Comparison of ENCODE assay signal across 8 mouse cellular contexts in genomic region chr2:73584645-73585346, GRCm38 (mm10). TPM values are rescaled to one million over a fixed set of nuclear protein-coding genes. Genes with fewer than 3 reads are reported as not detected.
DNase-seq lines count a peak whose midpoint lies in the region; ATAC-seq and TF ChIP-seq lines count a peak whose summit lies in the region.

No protein-coding gene starts in this region.

- peak; percentile 62 for DNase-seq in CH12.LX (ENCODE audit: extremely low read depth)
- peak; percentile 40 for DNase-seq in fibroblast of lung, adult 2 months (ENCODE audit: low read depth)
- peak; percentile 87 for DNase-seq in kidney, postnatal 14 days
- DNase-seq in urinary bladder, adult 18-20 months (ENCODE audit: low spot score in 2 of 2): peak; percentile 52 to 57

- peaks cover 2 to 7% of the 10 kb centered on the region in 2 experiments; a peak in 1 of 4 replicates for H3K4me1 ChIP-seq in CH12.LX (ENCODE audit: control insufficient read depth in 1 of 2, insufficient read depth in 2 of 2)
- H3K4me1 ChIP-seq in bone marrow macrophage, adult 2 months (ENCODE audit: control insufficient read depth, insufficient read depth, low read length): no peaks in the 10 kb centered on the region; the same call in 1 of the 2 replicates
- peaks cover 25% of the 10 kb centered on the region for H3K4me1 ChIP-seq in heart, embryonic 16.5 days (ENCODE audit: control insufficient read depth, insufficient read depth, low read length)
- peaks cover 38% of the 10 kb centered on the region for H3K4me1 ChIP-seq in lung, embryonic 15.5 days
- H3K4me1 ChIP-seq in olfactory bulb, adult 2 months (ENCODE audit: control insufficient read depth, insufficient read depth, low read length): peaks cover 17% of the 10 kb centered on the region

- peak overlapping the region; percentile 51 for H3K4me2 ChIP-seq in CH12.LX (ENCODE audit: insufficient read depth, low read depth, poor library complexity, severe bottlenecking)
- peak overlapping the region; percentile 74 for H3K4me2 ChIP-seq in heart, embryonic 16.5 days (ENCODE audit: low read depth, low read length)
- peak overlapping the region; percentile 59 for H3K4me2 ChIP-seq in lung, embryonic 15.5 days

- no peaks in the 10 kb centered on the region for H3K9me3 ChIP-seq in CH12.LX (replicated peaks; ENCODE audit: low read length)
- no peaks in the 10 kb centered on the region for H3K9me3 ChIP-seq in heart, embryonic 16.5 days (replicated peaks; ENCODE audit: control insufficient read depth, low read length)
- no peaks in the 10 kb centered on the region for H3K9me3 ChIP-seq in lung, embryonic 15.5 days

- H3K36me3 ChIP-seq in CH12.LX (replicated peaks in 1 of 2; ENCODE audit: control insufficient read depth in 1 of 2, insufficient read depth in 1 of 2, low read length in 1 of 2): no peaks in the 10 kb centered on the region
- no peaks in the 10 kb centered on the region for H3K36me3 ChIP-seq in heart, embryonic 16.5 days (ENCODE audit: control insufficient read depth, insufficient read depth)
- no peaks in the 10 kb centered on the region for H3K36me3 ChIP-seq in lung, embryonic 15.5 days

- no peak overlapping the region for H3K27ac ChIP-seq in CH12.LX (ENCODE audit: insufficient read depth, low read depth)
- H3K27ac ChIP-seq in bone marrow macrophage, adult 2 months (ENCODE audit: insufficient read depth, low read depth, low read length): no peak overlapping the region
- H3K27ac ChIP-seq in heart, embryonic 16.5 days (ENCODE audit: low read length): no peak overlapping the region; the same call in 1 of the 2 replicates
- H3K27ac ChIP-seq in lung, embryonic 15.5 days: peak overlapping the region; percentile 55
- peak overlapping the region; percentile 84 for H3K27ac ChIP-seq in olfactory bulb, adult 2 months (ENCODE audit: insufficient read depth, low read depth, low read length)

- peak; percentile 69 for TF ChIP-seq RAD21 in CH12.LX (IDR thresholded peaks at IDR 0.05; ENCODE audit: low read depth, low read length)

- TF ChIP-seq CTCF in CH12.LX (conservative IDR thresholded peaks at IDR 0.05 in 1 of 2, IDR thresholded peaks at IDR 0.05 in 1 of 2; ENCODE audit: low read depth in 2 of 2, low read length in 2 of 2): peak in 1 of 2 experiments; percentile 77; a peak in 2 of 4 replicates
- peak; percentile 83 for TF ChIP-seq CTCF in bone marrow macrophage, adult 2 months (IDR thresholded peaks at IDR 0.05; ENCODE audit: low read depth, low read length)
- TF ChIP-seq CTCF in olfactory bulb, adult 2 months (IDR thresholded peaks at IDR 0.05; ENCODE audit: insufficient read depth, low read depth, low read length): peak; percentile 71

- no peaks in the 10 kb centered on the region for H3K79me2 ChIP-seq in CH12.LX (replicated peaks; ENCODE audit: control insufficient read depth, extremely low read depth, insufficient read depth, poor library complexity, severe bottlenecking)

- H3K9ac ChIP-seq in CH12.LX (ENCODE audit: insufficient read depth, low read depth): peak overlapping the region; percentile 49
- peak overlapping the region; percentile 68 for H3K9ac ChIP-seq in heart, embryonic 16.5 days (ENCODE audit: low read length)
- peak overlapping the region; percentile 48 for H3K9ac ChIP-seq in lung, embryonic 15.5 days

- ATAC-seq in heart, embryonic 16.5 days (replicated peaks; ENCODE audit: extremely low read depth, insufficient read depth, low FRiP score): peak; percentile 76
- ATAC-seq in lung, embryonic 15.5 days (ENCODE audit: borderline replicate concordance, extremely low read depth, low FRiP score, low TSS enrichment): peak; percentile 61

- peak overlapping the region; percentile 25 to 51 (median 30) for H3K4me3 ChIP-seq in CH12.LX (replicated peaks in 1 of 3; ENCODE audit: low read depth in 2 of 3, low read length in 2 of 3, poor library complexity in 1 of 3)
- peak overlapping the region; percentile 32; the same call in 1 of the 2 replicates for H3K4me3 ChIP-seq in bone marrow macrophage, adult 2 months (ENCODE audit: insufficient read depth, low read length)
- peak overlapping the region; percentile 60 for H3K4me3 ChIP-seq in heart, embryonic 16.5 days (ENCODE audit: low read length)
- peak overlapping the region; percentile 49 for H3K4me3 ChIP-seq in lung, embryonic 15.5 days
- H3K4me3 ChIP-seq in olfactory bulb, adult 2 months (ENCODE audit: insufficient read depth, low read depth, low read length): peak overlapping the region; percentile 51

- 1% methylated on average over 17 of the region's 18 CpGs for WGBS in heart, embryonic 16.5 days
- 1% methylated on average over 18 of the region's 18 CpGs for WGBS in lung, embryonic 15.5 days
- 2% methylated on average over 18 of the region's 18 CpGs for WGBS in olfactory bulb, adult 2 months

- in situ Hi-C loops in CH12.LX (cut with MboI; ENCODE audit: low pct_ligation_motif_present, low pct_unique_long_range_greater_than_20kb, low sequenced_read_pairs): loop anchor here (5.0 to 25.0 kb wide), 3 partner anchors 163 to 1078 kb away; partner anchors contain the start of genes Evx2 and Hoxd13

- dilution Hi-C loops in CH12.LX (cut with MboI; ENCODE audit: extremely low pct_ligation_motif_present, extremely low pct_unique_long_range_greater_than_20kb, low sequenced_read_pairs): no loop called here

- no peaks in the 10 kb centered on the region for H3K27me3 ChIP-seq in CH12.LX (replicated peaks)
- no peaks in the 10 kb centered on the region for H3K27me3 ChIP-seq in heart, embryonic 16.5 days (ENCODE audit: control insufficient read depth, insufficient read depth, low read length)
- H3K27me3 ChIP-seq in lung, embryonic 15.5 days: no peaks in the 10 kb centered on the region

- no peak for TF ChIP-seq POLR2A in CH12.LX (IDR thresholded peaks at IDR 0.05; ENCODE audit: low read depth, low read length)
- no peak for TF ChIP-seq POLR2A in bone marrow macrophage, adult 2 months (IDR thresholded peaks at IDR 0.05; ENCODE audit: borderline replicate concordance, low read depth, low read length)
- no peak for TF ChIP-seq POLR2A in olfactory bulb, adult 2 months (IDR thresholded peaks at IDR 0.05; ENCODE audit: insufficient read depth, low read depth, low read length)

- TF ChIP-seq EP300 in CH12.LX (IDR thresholded peaks at IDR 0.05; ENCODE audit: low read length): no peak

TF ChIP-seq in CH12.LX, 34 proteins besides CTCF, POLR2A, EP300 and RAD21:
- no peak for TF ChIP-seq NELFE (IDR thresholded peaks at IDR 0.05; ENCODE audit: low read depth, low read length)
- TF ChIP-seq SMC3 (IDR thresholded peaks at IDR 0.05; ENCODE audit: low read depth, low read length): peak; percentile 69
- peak; percentile 93 for TF ChIP-seq MAZ (IDR thresholded peaks at IDR 0.05; ENCODE audit: low read depth, low read length)
- TF ChIP-seq SIN3A (IDR thresholded peaks at IDR 0.05; ENCODE audit: low read length): 0 out of 2 replicates have a peak, but pooled peaks have one; percentile 4
- 0 out of 2 replicates have a peak, but pooled peaks have one; percentile 41 for TF ChIP-seq ZNF384 (IDR thresholded peaks at IDR 0.05; ENCODE audit: low read depth, low read length)
- TF ChIP-seq ELF1 (IDR thresholded peaks at IDR 0.05; ENCODE audit: low read depth, low read length): no peak
- no peak for TF ChIP-seq ZMIZ1 (IDR thresholded peaks at IDR 0.05; ENCODE audit: low read depth, low read length)
- TF ChIP-seq CHD2 (IDR thresholded peaks at IDR 0.05; ENCODE audit: low read length): no peak
- TF ChIP-seq TCF12 (IDR thresholded peaks at IDR 0.05; ENCODE audit: low read depth, low read length): no peak
- TF ChIP-seq ETS1 (conservative IDR thresholded peaks at IDR 0.05; ENCODE audit: low read depth, low read length): no peak
- no peak for TF ChIP-seq TBP (conservative IDR thresholded peaks at IDR 0.05; ENCODE audit: low read depth, low read length)
TF ChIP-seq in CH12.LX: peak in this region for 4.

RNA-seq across cellular contexts. Expression of gene Chrna1, which starts 4.7 kb away (rescaled TPM):
- total RNA-seq in CH12.LX (2012; rRNA removed) (0.04 TPM in 1 of 2 replicates, not detected in the other), CH12.LX (2014; rRNA removed) (not detected in 2 replicates)
- not detected in 2 replicates for polyA plus RNA-seq in CH12.LX (2012; ENCODE audit: insufficient read length, low read depth)
- polyA plus RNA-seq in bone marrow macrophage, adult 2 months (2012; ENCODE audit: insufficient read depth, insufficient read length, missing spikeins): not detected in 2 replicates
- 0.19 and 0.34 TPM in 2 replicates for polyA plus RNA-seq in heart, embryonic 16.5 days (2015; fragmentation: Nextera tagmentation; extraction: Ambion mirVana)
- 0.16 and 0.19 TPM in 2 replicates for polyA plus RNA-seq in lung, embryonic 15.5 days (2015; fragmentation: Nextera tagmentation; extraction: Ambion mirVana)
- polyA plus RNA-seq in olfactory bulb, adult 2 months (2012; ENCODE audit: insufficient read depth, insufficient read length, low replicate concordance, missing spikeins): not detected in 2 replicates

RNA-seq across cellular contexts. Expression of gene Wipf1, which starts 55.3 kb away (rescaled TPM):
- total RNA-seq in CH12.LX (2012; rRNA removed) (18.3 and 19.2 TPM in 2 replicates), CH12.LX (2014; rRNA removed) (18.8 and 21.8 TPM in 2 replicates)
- polyA plus RNA-seq in CH12.LX (2012; ENCODE audit: insufficient read length, low read depth): 88.7 and 95.0 TPM in 2 replicates
- polyA plus RNA-seq in bone marrow macrophage, adult 2 months (2012; ENCODE audit: insufficient read depth, insufficient read length, missing spikeins): 114 and 143 TPM in 2 replicates
- polyA plus RNA-seq in heart, embryonic 16.5 days (2015; fragmentation: Nextera tagmentation; extraction: Ambion mirVana): 5.0 and 7.4 TPM in 2 replicates
- polyA plus RNA-seq in lung, embryonic 15.5 days (2015; fragmentation: Nextera tagmentation; extraction: Ambion mirVana): 8.3 and 10.2 TPM in 2 replicates
- polyA plus RNA-seq in olfactory bulb, adult 2 months (2012; ENCODE audit: insufficient read depth, insufficient read length, low replicate concordance, missing spikeins): not detected in 2 replicates

Comparison
In these comparisons a context has a peak if more than half of its experiments do, and no peak if none do; other contexts are left out.
1. H3K27ac ChIP-seq: peak in lung, embryonic 15.5 days (single experiment) and olfactory bulb, adult 2 months (single experiment); none in CH12.LX (single experiment), bone marrow macrophage, adult 2 months (single experiment) and heart, embryonic 16.5 days (single experiment).
2. Peak in every context shown above with its lines, with median percentiles within 50 percentile points of each other: DNase-seq, H3K4me2 ChIP-seq, H3K4me3 ChIP-seq and H3K9ac ChIP-seq.